ENCODE assay signal across 25 mouse cellular contexts in genomic region chr5:143477901-143478300, GRCm38 (mm10).
"Had no signal": no experiment of that assay in that cellular context is flagged by ENCODE, and none has a peak within 500 bp of the region (broad histone marks: within the 10 kb centered on the region; RNA-seq: fewer than 3 reads in every experiment).

No protein-coding gene starts in this region.

- H3K4me1 ChIP-seq: hindbrain, embryonic 10.5 days; hindbrain, embryonic 12.5 days; intestine, embryonic 15.5 days; limb, embryonic 10.5 days; limb, embryonic 12.5 days; liver, embryonic 13.5 days; liver, embryonic 15.5 days had no signal

- H3K9ac ChIP-seq: hindbrain, embryonic 12.5 days; hindbrain, embryonic 14.5 days; intestine, embryonic 15.5 days; limb, embryonic 12.5 days; liver, embryonic 13.5 days; liver, embryonic 15.5 days had no signal

- H3K4me3 ChIP-seq: gastrocnemius, adult 2 months; heart, adult 2 months; hindbrain, embryonic 10.5 days; hindbrain, embryonic 12.5 days; intestine, embryonic 15.5 days; layer of hippocampus, adult 2 months; left cerebral cortex, adult 2 months; limb, embryonic 10.5 days; limb, embryonic 12.5 days; liver, embryonic 13.5 days; liver, embryonic 15.5 days had no signal

- H3K27ac ChIP-seq: gastrocnemius, adult 2 months; heart, adult 2 months; hindbrain, embryonic 10.5 days; hindbrain, embryonic 12.5 days; hindbrain, embryonic 14.5 days; intestine, embryonic 15.5 days; layer of hippocampus, adult 2 months; left cerebral cortex, adult 2 months; limb, embryonic 10.5 days; limb, embryonic 12.5 days; liver, embryonic 13.5 days; liver, embryonic 15.5 days had no signal

- H3K4me2 ChIP-seq: heart, embryonic 11.5 days; hindbrain, embryonic 12.5 days; hindbrain, embryonic 14.5 days; intestine, embryonic 15.5 days; limb, embryonic 12.5 days; liver, embryonic 11.5 days; liver, embryonic 13.5 days; liver, embryonic 15.5 days had no signal

- DNase-seq: gastrocnemius, adult 2 months; gastrocnemius, postnatal 10 days; gastrocnemius, postnatal 25 days; heart, postnatal 10 days; heart, postnatal 4 days; kidney, adult 18-20 months; kidney, adult 8-10 months; kidney, postnatal 4 days; liver; liver, embryonic 13.5 days had no signal

- H3K27me3 ChIP-seq: hindbrain, embryonic 12.5 days; intestine, embryonic 15.5 days; limb, embryonic 12.5 days; liver, embryonic 13.5 days; liver, embryonic 15.5 days had no signal

- H3K9me3 ChIP-seq: hindbrain, embryonic 10.5 days; hindbrain, embryonic 12.5 days; intestine, embryonic 15.5 days; limb, embryonic 10.5 days; limb, embryonic 12.5 days; liver, embryonic 13.5 days; liver, embryonic 15.5 days had no signal

- ATAC-seq: hindbrain, embryonic 16.5 days; inflammation-experienced regulatory T-cells, adult 6 months; intestine, embryonic 15.5 days; intestine, postnatal 0 days had no signal
